Mouse (Mus musculus) ES-Bruce4 (cell line): ENCODE data around the gene 4930523C07Rik. TPM values are rescaled to one million over a fixed set of nuclear protein-coding genes. Genes with fewer than 3 reads are reported as not detected.

ENCODE experiments used
- H3K27ac ChIP-seq: 2 replicates; pipeline ENCODE4 v1.5.1; 2012; ENCODE audit warnings: low read length, inconsistent platforms; ENCODE audit not compliant: insufficient read depth
- H3K27me3 ChIP-seq: 2 replicates; pipeline ENCODE4 v1.6.1; 2012; ENCODE audit warnings: mild to moderate bottlenecking, low read length, inconsistent platforms; ENCODE audit not compliant: control insufficient read depth, poor library complexity, insufficient read depth, severe bottlenecking
- H3K36me3 ChIP-seq: 2 replicates; pipeline ENCODE4 v1.6.1; 2012; ENCODE audit warnings: inconsistent platforms, mild to moderate bottlenecking, low read length, moderate library complexity; ENCODE audit not compliant: control insufficient read depth, poor library complexity, insufficient read depth, severe bottlenecking
- H3K4me1 ChIP-seq: one replicate; pipeline ENCODE4 v1.8.1; 2011; ENCODE audit warnings: low read length; ENCODE audit not compliant: control insufficient read depth, insufficient read depth
- H3K4me3 ChIP-seq: 2 replicates; pipeline ENCODE4 v1.5.1; 2011; ENCODE audit warnings: low read depth, mild to moderate bottlenecking, low read length
- H3K9ac ChIP-seq: 2 replicates; pipeline ENCODE4 v1.6.1; 2012; ENCODE audit warnings: low read depth, mild to moderate bottlenecking, inconsistent platforms; ENCODE audit not compliant: poor library complexity, severe bottlenecking
- H3K9me3 ChIP-seq: replicated peaks from 2 replicates; pipeline ENCODE4 v1.6.1; 2012; ENCODE audit warnings: mild to moderate bottlenecking, low read length, inconsistent platforms; ENCODE audit not compliant: control insufficient read depth, poor library complexity, insufficient read depth, severe bottlenecking
- CTCF ChIP-seq: IDR thresholded peaks from one replicate; pipeline ENCODE4 v1.8.1; 2011; ENCODE audit warnings: low read depth, low read length
- EP300 ChIP-seq: IDR thresholded peaks from 2 replicates; pipeline ENCODE4 v1.6.1; 2011; ENCODE audit warnings: low read depth, low read length; ENCODE audit not compliant: insufficient read depth
- POLR2A ChIP-seq: IDR thresholded peaks from one replicate; pipeline ENCODE4 v1.8.1; 2011; ENCODE audit warnings: low read length; ENCODE audit not compliant: insufficient read depth
- polyA plus RNA-seq: library from polyadenylated mRNA; stranded (reverse); fragments of >200 nt; gene quantifications from 2 replicates; pipeline ENCODE4 v1.2.4, GENCODE M21; 2011; ENCODE audit warnings: low read depth; ENCODE audit not compliant: missing spikeins, insufficient read depth, insufficient read length

The 4930523C07Rik gene
- 0.49 and 0.72 TPM in 2 replicates for polyA plus RNA-seq

DNA sequence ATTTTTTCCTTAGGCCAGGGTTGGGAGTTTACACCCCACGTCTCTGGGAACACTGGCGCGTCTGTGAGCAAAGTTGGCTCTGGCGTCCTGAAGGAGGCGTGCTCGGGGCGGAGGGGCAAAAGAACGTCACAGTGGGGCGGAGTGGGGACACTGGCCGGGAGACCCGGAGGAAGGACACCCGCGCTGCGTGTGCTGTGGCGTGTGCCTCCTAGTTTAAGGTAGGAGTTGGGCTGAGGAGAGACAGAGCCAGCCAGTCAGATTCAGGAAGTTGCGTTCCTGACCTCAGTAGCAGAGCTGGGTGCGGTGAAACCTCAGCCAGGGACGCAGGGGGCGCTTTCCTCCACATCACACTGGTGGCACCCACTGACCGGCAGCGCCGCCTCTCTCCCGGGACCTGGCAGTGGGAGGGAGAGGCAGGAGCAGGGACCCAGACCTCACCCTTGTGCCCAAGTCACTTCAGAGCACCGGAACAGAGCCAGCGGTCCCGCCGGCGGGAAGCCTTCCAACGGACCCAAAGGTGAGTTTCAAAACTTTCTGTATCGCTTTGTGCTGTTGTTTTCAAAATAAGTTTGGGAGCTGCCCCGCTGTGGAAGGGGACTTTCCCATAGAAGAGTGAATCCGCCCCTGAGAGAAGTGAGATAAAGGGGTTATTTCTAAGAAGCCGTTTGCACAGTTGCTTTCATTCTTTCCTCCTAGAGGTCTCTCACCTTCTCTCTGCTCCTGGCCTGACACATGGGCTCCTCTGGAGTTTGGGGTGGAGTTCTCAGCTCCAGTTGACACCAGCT is at the start of gene 4930523C07Rik:
Gene 4930523C07Rik (plus strand): TSS at position 146 of the 785 bp plus-strand sequence.
- Histone ChIP-seq H3K9ac (no peak within 1 kb of the TSS), H3K36me3 (no peaks in the 10 kb centered on the region), H3K9me3 (no peaks in the 10 kb centered on the region), H3K4me1 (no peaks in the 10 kb centered on the region), H3K4me3 (peak within 1 kb of the TSS; percentile 49), H3K27ac (no peak within 1 kb of the TSS), H3K27me3 (no peaks in the 10 kb centered on the region)
- TF ChIP-seq EP300 (no peak), CTCF (peak; percentile 46), POLR2A (no peak)

GRCm38 (mm10) chr1:159997329-159997728 is 46.9 kb upstream of the 4930523C07Rik start:
- Histone ChIP-seq H3K9ac (no peak overlapping the region), H3K4me3 (no peak overlapping the region), H3K27ac (no peak overlapping the region), H3K4me1 (no peaks in the 10 kb centered on the region), H3K9me3 (no peaks in the 10 kb centered on the region), H3K36me3 (no peaks in the 10 kb centered on the region), H3K27me3 (no peaks in the 10 kb centered on the region)
- no peak for TF ChIP-seq POLR2A
- no peak for TF ChIP-seq EP300
- TF ChIP-seq CTCF, result no peak

GRCm38 (mm10) chr1:159998349-159998748 is 45.8 kb upstream of the 4930523C07Rik start:
- Histone ChIP-seq H3K36me3 (no peaks in the 10 kb centered on the region), H3K9ac (no peak overlapping the region), H3K4me3 (no peak overlapping the region), H3K27ac (no peak overlapping the region), H3K27me3 (no peaks in the 10 kb centered on the region), H3K9me3 (no peaks in the 10 kb centered on the region), H3K4me1 (no peaks in the 10 kb centered on the region)
- TF ChIP-seq POLR2A (no peak), CTCF (no peak)

- Histone ChIP-seq H3K9ac (no peak overlapping the region), H3K4me1 (no peaks in the 10 kb centered on the region), H3K4me3 (no peak overlapping the region), H3K27me3 (no peaks in the 10 kb centered on the region), H3K36me3 (no peaks in the 10 kb centered on the region), H3K27ac (no peak overlapping the region), H3K9me3 (no peaks in the 10 kb centered on the region)
- TF ChIP-seq CTCF (no peak), POLR2A (no peak)
Measured at GRCm38 (mm10) chr1:159999232-159999631, 45.0 kb upstream of the 4930523C07Rik start.

GRCm38 (mm10) chr1:160005319-160005718 is 38.9 kb upstream of the 4930523C07Rik start:
- Histone ChIP-seq H3K27ac (no peak overlapping the region), H3K9ac (no peak overlapping the region), H3K9me3 (no peaks in the 10 kb centered on the region; the same call in 1 of the 2 replicates), H3K4me3 (no peak overlapping the region), H3K27me3 (no peaks in the 10 kb centered on the region), H3K36me3 (no peaks in the 10 kb centered on the region), H3K4me1 (no peaks in the 10 kb centered on the region)
- TF ChIP-seq CTCF (no peak), POLR2A (no peak), EP300 (no peak)

- no peak overlapping the region for H3K27ac ChIP-seq
- H3K4me3 ChIP-seq, result no peak overlapping the region
- no peaks in the 10 kb centered on the region for H3K27me3 ChIP-seq
- no peak overlapping the region for H3K9ac ChIP-seq
- no peak for TF ChIP-seq POLR2A
- H3K36me3 ChIP-seq, result no peaks in the 10 kb centered on the region
- no peaks in the 10 kb centered on the region for H3K4me1 ChIP-seq
- H3K9me3 ChIP-seq, result no peaks in the 10 kb centered on the region; the same call in 1 of the 2 replicates
Measured at GRCm38 (mm10) chr1:160006919-160007588, 37.1 kb upstream of the 4930523C07Rik start.
